In the genomic region with DNA sequence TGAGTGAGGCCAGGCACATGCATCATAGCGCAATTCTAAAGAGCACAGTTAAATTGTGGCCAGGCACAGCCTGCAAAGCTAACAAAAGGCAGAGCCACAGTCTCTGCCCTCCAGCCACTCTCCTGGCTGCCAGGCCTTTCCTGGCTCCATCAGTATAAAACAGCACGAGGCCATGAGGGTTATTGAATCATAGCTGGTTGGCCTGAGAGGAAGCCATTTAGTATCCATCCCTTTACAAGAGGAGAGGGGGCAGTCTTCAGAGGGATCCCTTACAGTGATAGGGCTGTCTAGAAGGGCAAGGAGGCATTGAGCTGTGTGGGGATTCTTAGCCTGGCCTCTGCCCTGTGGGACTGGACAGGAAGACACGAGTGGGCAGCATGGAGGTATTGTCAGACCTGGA, we compare ENCODE assay signal across 14 mouse cellular contexts. TPM values are rescaled to one million over a fixed set of nuclear protein-coding genes. Genes with fewer than 3 reads are reported as not detected.
DNase-seq lines count a peak whose midpoint lies in the region; ATAC-seq and TF ChIP-seq lines count a peak whose summit lies in the region.
"Had no signal": no experiment of that assay in that cellular context is flagged by ENCODE, and none has a peak within 500 bp of the region (broad histone marks: within the 10 kb centered on the region; RNA-seq: fewer than 3 reads in every experiment).

No protein-coding gene starts in this region.

- WGBS in intestine, embryonic 16.5 days, result 60% methylated on average over 3 of the region's 3 CpGs
- 63% methylated on average over 3 of the region's 3 CpGs for WGBS in intestine, postnatal 0 days

- H3K27ac ChIP-seq in intestine, embryonic 16.5 days (ENCODE audit: low read length), result no peak overlapping the region
- no peak overlapping the region for H3K27ac ChIP-seq in intestine, postnatal 0 days (ENCODE audit: low read depth, low read length)
- H3K27ac ChIP-seq: forebrain, embryonic 13.5 days; hindbrain, embryonic 13.5 days; limb, embryonic 13.5 days; liver, embryonic 14.5 days had no signal

- 0 out of 2 replicates have a peak, but pooled peaks have one; percentile 26 for ATAC-seq in intestine, embryonic 16.5 days
- no peak for ATAC-seq in intestine, postnatal 0 days
- ATAC-seq in cerebellum, adult (ENCODE audit: insufficient number of reproducible peaks, low FRiP score, low TSS enrichment), result peak; percentile 34

- H3K9me3 ChIP-seq in intestine, embryonic 16.5 days (ENCODE audit: control insufficient read depth, low read length), result no peaks in the 10 kb centered on the region
- H3K9me3 ChIP-seq in intestine, postnatal 0 days (ENCODE audit: control insufficient read depth), result no peaks in the 10 kb centered on the region
- H3K9me3 ChIP-seq: forebrain, embryonic 13.5 days; hindbrain, embryonic 13.5 days; limb, embryonic 13.5 days had no signal

- no peaks in the 10 kb centered on the region for H3K36me3 ChIP-seq in intestine, embryonic 16.5 days (ENCODE audit: control insufficient read depth, insufficient read depth, low read length)
- H3K36me3 ChIP-seq in intestine, postnatal 0 days (ENCODE audit: control insufficient read depth, insufficient read depth), result no peaks in the 10 kb centered on the region
- H3K36me3 ChIP-seq: hindbrain, embryonic 13.5 days; limb, embryonic 13.5 days had no signal

- H3K9ac ChIP-seq in intestine, embryonic 16.5 days (ENCODE audit: low read depth, low read length), result no peak overlapping the region
- H3K9ac ChIP-seq in intestine, postnatal 0 days (ENCODE audit: low read depth, low read length), result no peak overlapping the region
- H3K9ac ChIP-seq: forebrain, embryonic 13.5 days; hindbrain, embryonic 13.5 days; limb, embryonic 13.5 days; liver, embryonic 14.5 days had no signal

- no peak for TF ChIP-seq CTCF in intestine, postnatal 0 days (IDR thresholded peaks at IDR 0.05; ENCODE audit: low read depth)

- H3K4me2 ChIP-seq in intestine, embryonic 16.5 days (ENCODE audit: low read depth, low read length), result no peak overlapping the region
- no peak overlapping the region for H3K4me2 ChIP-seq in intestine, postnatal 0 days (replicated peaks; ENCODE audit: low read depth)
- H3K4me2 ChIP-seq: forebrain, embryonic 13.5 days; hindbrain, embryonic 13.5 days; limb, embryonic 13.5 days had no signal

- no peaks in the 10 kb centered on the region for H3K27me3 ChIP-seq in intestine, embryonic 16.5 days (replicated peaks; ENCODE audit: control insufficient read depth, insufficient read depth, low read length)
- H3K27me3 ChIP-seq in intestine, postnatal 0 days (replicated peaks; ENCODE audit: control insufficient read depth, insufficient read depth, low read length), result no peaks in the 10 kb centered on the region
- H3K27me3 ChIP-seq: hindbrain, embryonic 13.5 days; limb, embryonic 13.5 days had no signal

- no peak overlapping the region for H3K4me3 ChIP-seq in intestine, embryonic 16.5 days (ENCODE audit: low read length)
- no peak overlapping the region for H3K4me3 ChIP-seq in intestine, postnatal 0 days (ENCODE audit: low read depth, low read length)
- H3K4me3 ChIP-seq: forebrain, embryonic 13.5 days; hindbrain, embryonic 13.5 days; limb, embryonic 13.5 days had no signal

- DNase-seq in MN1 (ENCODE audit: low spot score), result peak; percentile 29
- DNase-seq in cerebellum, postnatal 10 days, result peak; percentile 82 to 86
- DNase-seq in spleen, postnatal 10 days (ENCODE audit: low spot score in 2 of 2), result no peak
- no peak for DNase-seq in spleen, postnatal 36 days (ENCODE audit: low spot score in 2 of 2)
- no peak for DNase-seq in frontal cortex, adult 2 months (ENCODE audit: extremely low spot score in 1 of 2, low spot score in 1 of 2)

- H3K4me1 ChIP-seq in intestine, embryonic 16.5 days (ENCODE audit: control insufficient read depth, insufficient read depth, low read length), result no peaks in the 10 kb centered on the region
- no peaks in the 10 kb centered on the region for H3K4me1 ChIP-seq in intestine, postnatal 0 days (replicated peaks; ENCODE audit: control insufficient read depth, insufficient read depth, low read length)

RNA-seq across cellular contexts. Expression of a gene that starts 58.1 kb away (rescaled TPM):
- polyA plus RNA-seq in intestine, embryonic 16.5 days (2015; fragmentation: Nextera tagmentation; extraction: Ambion mirVana), result not detected in 2 replicates
- polyA plus RNA-seq in intestine, postnatal 0 days (2015; fragmentation: Nextera tagmentation; extraction: Ambion mirVana), result not detected in 2 replicates
- polyA plus RNA-seq in frontal cortex, adult 2 months (2012; rRNA removed), result not detected in 2 replicates
- polyA plus RNA-seq: forebrain, embryonic 13.5 days; hindbrain, embryonic 13.5 days; kidney, adult 2 months; limb, embryonic 13.5 days; liver, embryonic 14.5 days; stomach, embryonic 16.5 days had no signal

Comparison
In these comparisons a context has a peak if more than half of its experiments do, and no peak if none do; other contexts are left out.
1. DNase-seq: peak in MN1 (single experiment) and cerebellum, postnatal 10 days (2 of 2); none in spleen, postnatal 10 days (0 of 2), spleen, postnatal 36 days (0 of 2) and frontal cortex, adult 2 months (0 of 2).